Comparison of ENCODE assay signal across 8 mouse cellular contexts in genomic region chr11:120574278-120574600, GRCm38 (mm10). TPM values are rescaled to one million over a fixed set of nuclear protein-coding genes. Genes with fewer than 3 reads are reported as not detected.
DNase-seq lines count a peak whose midpoint lies in the region; ATAC-seq and TF ChIP-seq lines count a peak whose summit lies in the region.

No protein-coding gene starts in this region.

- peak overlapping the region; percentile 82; the same call in 1 of the 2 replicates for H3K4me3 ChIP-seq in heart, postnatal 0 days (ENCODE audit: low read depth, low read length)
- H3K4me3 ChIP-seq in bone marrow, adult 2 months (replicated peaks; ENCODE audit: control insufficient read depth, low read depth, low read length) = peak overlapping the region; percentile 44
- H3K4me3 ChIP-seq in hindbrain, postnatal 0 days (ENCODE audit: low read length) = 0 out of 2 replicates have a peak overlapping the region, but pooled peaks have one; percentile 1
- peak overlapping the region; percentile 91 for H3K4me3 ChIP-seq in midbrain, embryonic 16.5 days (ENCODE audit: low read depth, low read length)

- peaks cover 41% of the 10 kb centered on the region for H3K36me3 ChIP-seq in heart, postnatal 0 days (replicated peaks; ENCODE audit: control insufficient read depth, insufficient read depth, low read length)
- peaks cover 35% of the 10 kb centered on the region for H3K36me3 ChIP-seq in hindbrain, postnatal 0 days (ENCODE audit: insufficient read depth, low read length)
- peaks cover 25% of the 10 kb centered on the region for H3K36me3 ChIP-seq in midbrain, embryonic 16.5 days (ENCODE audit: control insufficient read depth, insufficient read depth, low read length)

- 14% methylated on average over 5 of the region's 5 CpGs for WGBS in heart, postnatal 0 days
- WGBS in bone marrow, adult 2 months = 47% methylated on average over 5 of the region's 5 CpGs
- 49% methylated on average over 5 of the region's 5 CpGs for WGBS in hindbrain, postnatal 0 days
- 43% methylated on average over 5 of the region's 5 CpGs for WGBS in midbrain, embryonic 16.5 days

- peak overlapping the region; percentile 97 for H3K27ac ChIP-seq in heart, postnatal 0 days (ENCODE audit: low read depth)
- H3K27ac ChIP-seq in bone marrow, adult 2 months (ENCODE audit: control insufficient read depth, insufficient read depth, low read depth, low read length, poor library complexity) = no peak overlapping the region
- 0 out of 2 replicates have a peak overlapping the region, but pooled peaks have one; percentile 90 for H3K27ac ChIP-seq in hindbrain, postnatal 0 days
- no peak overlapping the region for H3K27ac ChIP-seq in midbrain, embryonic 16.5 days (ENCODE audit: low read length)

- no peaks in the 10 kb centered on the region for H3K9me3 ChIP-seq in heart, postnatal 0 days (replicated peaks; ENCODE audit: control insufficient read depth, low read length)
- no peaks in the 10 kb centered on the region for H3K9me3 ChIP-seq in hindbrain, postnatal 0 days (ENCODE audit: low read length)
- H3K9me3 ChIP-seq in midbrain, embryonic 16.5 days (replicated peaks; ENCODE audit: control insufficient read depth, low read length, poor library complexity, severe bottlenecking) = no peaks in the 10 kb centered on the region

- H3K4me1 ChIP-seq in heart, postnatal 0 days (ENCODE audit: control insufficient read depth, insufficient read depth) = peaks cover 29% of the 10 kb centered on the region
- H3K4me1 ChIP-seq in bone marrow, adult 2 months (ENCODE audit: control insufficient read depth, insufficient read depth, low read length) = peaks cover 3% of the 10 kb centered on the region; the same call in 1 of the 2 replicates
- H3K4me1 ChIP-seq in hindbrain, postnatal 0 days (ENCODE audit: insufficient read depth, low read length) = peaks cover 13% of the 10 kb centered on the region
- peaks cover 22% of the 10 kb centered on the region for H3K4me1 ChIP-seq in midbrain, embryonic 16.5 days (ENCODE audit: control insufficient read depth, insufficient read depth, low read length)

- DNase-seq in heart, postnatal 0 days (ENCODE audit: low spot score) = no peak
- DNase-seq in heart, postnatal 25 days (ENCODE audit: low spot score) = no peak
- DNase-seq in hindbrain, postnatal 0 days (ENCODE audit: low spot score) = no peak
- no peak for DNase-seq in layer of hippocampus, adult 18-20 months (ENCODE audit: low spot score in 2 of 2)
- no peak for DNase-seq in retina, postnatal 1 day
- DNase-seq in layer of hippocampus, postnatal 36 days = no peak

- intact Hi-C loops in heart, postnatal 25 days (cut with DNase I) = no loop called here

- no peak for TF ChIP-seq CTCF in heart, postnatal 0 days (IDR thresholded peaks at IDR 0.05; ENCODE audit: low read depth)
- no peak for TF ChIP-seq CTCF in bone marrow, adult 2 months (IDR thresholded peaks at IDR 0.05; ENCODE audit: control insufficient read depth, insufficient read depth, low read length)
- no peak for TF ChIP-seq CTCF in hindbrain, postnatal 0 days (IDR thresholded peaks at IDR 0.05; ENCODE audit: low read depth)

- peak overlapping the region; percentile 79; the same call in 1 of the 2 replicates for H3K9ac ChIP-seq in heart, postnatal 0 days (replicated peaks; ENCODE audit: low read depth, low read length)
- peak overlapping the region; percentile 77; the same call in 1 of the 2 replicates for H3K9ac ChIP-seq in hindbrain, postnatal 0 days (replicated peaks; ENCODE audit: low read length)
- H3K9ac ChIP-seq in midbrain, embryonic 16.5 days (ENCODE audit: low read depth, low read length) = peak overlapping the region; percentile 85

- H3K27me3 ChIP-seq in heart, postnatal 0 days (ENCODE audit: control insufficient read depth, insufficient read depth, low read length) = no peaks in the 10 kb centered on the region
- no peaks in the 10 kb centered on the region for H3K27me3 ChIP-seq in hindbrain, postnatal 0 days (ENCODE audit: insufficient read depth, low read length)
- H3K27me3 ChIP-seq in midbrain, embryonic 16.5 days (ENCODE audit: control insufficient read depth, insufficient read depth, low read depth, low read length) = no peaks in the 10 kb centered on the region

- TF ChIP-seq POLR2A in bone marrow, adult 2 months (IDR thresholded peaks at IDR 0.05; ENCODE audit: borderline replicate concordance, control insufficient read depth, low read depth, low read length) = no peak

- H3K4me2 ChIP-seq in heart, postnatal 0 days (ENCODE audit: low read depth, low read length) = peak overlapping the region; percentile 67
- peak overlapping the region; percentile 90 for H3K4me2 ChIP-seq in hindbrain, postnatal 0 days (ENCODE audit: low read depth, low read length)
- H3K4me2 ChIP-seq in midbrain, embryonic 16.5 days (ENCODE audit: low read length) = peak overlapping the region; percentile 97

- ATAC-seq in heart, postnatal 0 days (ENCODE audit: insufficient read depth, low read depth) = no peak
- no peak for ATAC-seq in hindbrain, postnatal 0 days
- ATAC-seq in midbrain, embryonic 16.5 days = no peak

- TF ChIP-seq EP300 in heart, postnatal 0 days (IDR thresholded peaks at IDR 0.05; ENCODE audit: low read depth) = no peak

RNA-seq across cellular contexts. Expression of gene P4hb, which starts 1.2 kb away (rescaled TPM):
- total RNA-seq in heart, postnatal 0 days (2014; rRNA removed; ENCODE audit: low replicate concordance) = 232 and 241 TPM in 2 replicates
- 261 and 268 TPM in 2 replicates for polyA plus RNA-seq in heart, postnatal 0 days (2015; fragmentation: Nextera tagmentation; extraction: Ambion mirVana)
- total RNA-seq in heart, postnatal 25 days (2021) = 100 to 1,000 TPM; 228 to 255 TPM
- polyA plus RNA-seq in bone marrow, adult 2 months (2011; ENCODE audit: insufficient read depth, insufficient read length, low replicate concordance, missing spikeins) = 86.5 and 236 TPM in 2 replicates
- 147 and 174 TPM in 2 replicates for total RNA-seq in hindbrain, postnatal 0 days (2014; rRNA removed)
- polyA plus RNA-seq in hindbrain, postnatal 0 days (2015; fragmentation: Nextera tagmentation; extraction: Ambion mirVana) = 222 TPM in 2 replicates
- 233 and 257 TPM in 2 replicates for polyA plus RNA-seq in midbrain, embryonic 16.5 days (2015; fragmentation: Nextera tagmentation; extraction: Ambion mirVana)
- 100 to 1,000 TPM; 122 to 132 TPM for total RNA-seq in layer of hippocampus, adult 18-20 months (2021)
- total RNA-seq in layer of hippocampus, postnatal 36 days (2021) = 100 to 1,000 TPM; 118 to 122 TPM

RNA-seq across cellular contexts. Expression of gene Arhgdia, which starts 7.2 kb away (rescaled TPM):
- 204 and 231 TPM in 2 replicates for total RNA-seq in heart, postnatal 0 days (2014; rRNA removed; ENCODE audit: low replicate concordance)
- polyA plus RNA-seq in heart, postnatal 0 days (2015; fragmentation: Nextera tagmentation; extraction: Ambion mirVana) = 239 and 245 TPM in 2 replicates
- 100 to 1,000 TPM; 142 to 158 TPM for total RNA-seq in heart, postnatal 25 days (2021)
- polyA plus RNA-seq in bone marrow, adult 2 months (2011; ENCODE audit: insufficient read depth, insufficient read length, low replicate concordance, missing spikeins) = 112 and 172 TPM in 2 replicates
- 252 and 297 TPM in 2 replicates for total RNA-seq in hindbrain, postnatal 0 days (2014; rRNA removed)
- 403 and 425 TPM in 2 replicates for polyA plus RNA-seq in hindbrain, postnatal 0 days (2015; fragmentation: Nextera tagmentation; extraction: Ambion mirVana)
- polyA plus RNA-seq in midbrain, embryonic 16.5 days (2015; fragmentation: Nextera tagmentation; extraction: Ambion mirVana) = 439 and 443 TPM in 2 replicates
- total RNA-seq in layer of hippocampus, adult 18-20 months (2021) = 100 to 1,000 TPM; 293 to 295 TPM
- 100 to 1,000 TPM; 266 to 282 TPM for total RNA-seq in layer of hippocampus, postnatal 36 days (2021)

RNA-seq across cellular contexts. Expression of gene Ppp1r27, which starts 23.3 kb away (rescaled TPM):
- total RNA-seq in heart, postnatal 0 days (2014; rRNA removed; ENCODE audit: low replicate concordance) = not detected in 2 replicates
- 0.20 TPM in 1 of 2 replicates, not detected in the other for polyA plus RNA-seq in heart, postnatal 0 days (2015; fragmentation: Nextera tagmentation; extraction: Ambion mirVana)
- total RNA-seq in heart, postnatal 25 days (2021) = not detected
- not detected in 2 replicates for polyA plus RNA-seq in bone marrow, adult 2 months (2011; ENCODE audit: insufficient read depth, insufficient read length, low replicate concordance, missing spikeins)
- not detected in 2 replicates for total RNA-seq in hindbrain, postnatal 0 days (2014; rRNA removed)
- polyA plus RNA-seq in hindbrain, postnatal 0 days (2015; fragmentation: Nextera tagmentation; extraction: Ambion mirVana) = not detected in 2 replicates
- not detected in 2 replicates for polyA plus RNA-seq in midbrain, embryonic 16.5 days (2015; fragmentation: Nextera tagmentation; extraction: Ambion mirVana)
- not detected for total RNA-seq in layer of hippocampus, adult 18-20 months (2021)
- total RNA-seq in layer of hippocampus, postnatal 36 days (2021) = not detected

RNA-seq across cellular contexts. Expression of gene Alyref, which starts 23.9 kb away (rescaled TPM):
- total RNA-seq in heart, postnatal 0 days (2014; rRNA removed; ENCODE audit: low replicate concordance) = 104 and 132 TPM in 2 replicates
- polyA plus RNA-seq in heart, postnatal 0 days (2015; fragmentation: Nextera tagmentation; extraction: Ambion mirVana) = 147 and 155 TPM in 2 replicates
- 10 to 100 TPM; 49.3 to 52.6 TPM for total RNA-seq in heart, postnatal 25 days (2021)
- 165 and 174 TPM in 2 replicates for polyA plus RNA-seq in bone marrow, adult 2 months (2011; ENCODE audit: insufficient read depth, insufficient read length, low replicate concordance, missing spikeins)
- 95.2 and 114 TPM in 2 replicates for total RNA-seq in hindbrain, postnatal 0 days (2014; rRNA removed)
- polyA plus RNA-seq in hindbrain, postnatal 0 days (2015; fragmentation: Nextera tagmentation; extraction: Ambion mirVana) = 185 and 189 TPM in 2 replicates
- 194 and 223 TPM in 2 replicates for polyA plus RNA-seq in midbrain, embryonic 16.5 days (2015; fragmentation: Nextera tagmentation; extraction: Ambion mirVana)
- total RNA-seq in layer of hippocampus, adult 18-20 months (2021) = 10 to 100 TPM; 60.5 to 70.0 TPM
- total RNA-seq in layer of hippocampus, postnatal 36 days (2021) = 10 to 100 TPM; 60.0 to 67.6 TPM

RNA-seq across cellular contexts. Expression of gene Anapc11, which starts 24.0 kb away (rescaled TPM):
- total RNA-seq in heart, postnatal 0 days (2014; rRNA removed; ENCODE audit: low replicate concordance) = 41.1 and 43.4 TPM in 2 replicates
- 163 and 185 TPM in 2 replicates for polyA plus RNA-seq in heart, postnatal 0 days (2015; fragmentation: Nextera tagmentation; extraction: Ambion mirVana)
- total RNA-seq in heart, postnatal 25 days (2021) = 10 to 100 TPM; 82.6 to 90.3 TPM
- polyA plus RNA-seq in bone marrow, adult 2 months (2011; ENCODE audit: insufficient read depth, insufficient read length, low replicate concordance, missing spikeins) = 26.6 and 32.6 TPM in 2 replicates
- 38.0 and 39.6 TPM in 2 replicates for total RNA-seq in hindbrain, postnatal 0 days (2014; rRNA removed)
- 198 and 200 TPM in 2 replicates for polyA plus RNA-seq in hindbrain, postnatal 0 days (2015; fragmentation: Nextera tagmentation; extraction: Ambion mirVana)
- polyA plus RNA-seq in midbrain, embryonic 16.5 days (2015; fragmentation: Nextera tagmentation; extraction: Ambion mirVana) = 189 and 196 TPM in 2 replicates
- total RNA-seq in layer of hippocampus, adult 18-20 months (2021) = 10 to 100 TPM; 93.5 to 97.0 TPM
- 100 to 1,000 TPM in 1 of 2 experiments, 10 to 100 TPM in 1; 85.0 to 103 TPM for total RNA-seq in layer of hippocampus, postnatal 36 days (2021)

Comparison
In these comparisons a context has a peak if more than half of its experiments do, and no peak if none do; other contexts are left out.
1. H3K27ac ChIP-seq: peak in heart, postnatal 0 days (single experiment) and hindbrain, postnatal 0 days (single experiment); none in bone marrow, adult 2 months (single experiment) and midbrain, embryonic 16.5 days (single experiment).
2. H3K4me3 ChIP-seq: peak in every context shown above with its lines; median percentile 91 in midbrain, embryonic 16.5 days; 82 in heart, postnatal 0 days; 44 in bone marrow, adult 2 months; 1 in hindbrain, postnatal 0 days.
3. Peak in every context shown above with its lines, with median percentiles within 50 percentile points of each other: H3K4me2 ChIP-seq and H3K9ac ChIP-seq.